Mouse (Mus musculus) limb, embryonic 10.5 days (tissue): ENCODE data around the gene Dnajc13. TPM values are rescaled to one million over a fixed set of nuclear protein-coding genes. Genes with fewer than 3 reads are reported as not detected.

Experiments
- DNase-seq: peaks from one replicate; pipeline ENCODE4 v3.0.0-alpha.2; 2017; ENCODE audit warnings: low spot score
- H3K27ac ChIP-seq: fragments of 300-500 bp; sonication (generic); 2 replicates; pipeline ENCODE4 v1.5.1; 2016; ENCODE audit warnings: mild to moderate bottlenecking
- H3K27me3 ChIP-seq: fragments of 300-500 bp; sonication (generic); 2 replicates; pipeline ENCODE4 v1.6.1; 2016; ENCODE audit warnings: low read depth, mild to moderate bottlenecking; ENCODE audit not compliant: poor library complexity, severe bottlenecking
- H3K36me3 ChIP-seq: fragments of 300-500 bp; sonication (generic); 2 replicates; pipeline ENCODE4 v1.6.1; 2016; ENCODE audit warnings: mild to moderate bottlenecking, moderate library complexity
- H3K4me1 ChIP-seq: fragments of 300-500 bp; sonication (generic); 2 replicates; pipeline ENCODE4 v1.6.1; 2016
- H3K4me3 ChIP-seq: fragments of 300-500 bp; sonication (generic); 2 replicates; pipeline ENCODE4 v1.5.1; 2016; ENCODE audit warnings: mild to moderate bottlenecking, moderate library complexity
- H3K9me3 ChIP-seq: fragments of 300-500 bp; sonication (generic); replicated peaks from 2 replicates; pipeline ENCODE4 v1.6.1; 2016; ENCODE audit warnings: mild to moderate bottlenecking
- WGBS: fragments of 180-500 bp; shearing (Covaris S2); methylation state at CpG from one replicate; pipeline ENCODE4 v1.1.7; 2016; 5-methylcytosine and 5-hydroxymethylcytosine counted together
- polyA plus RNA-seq: library from polyadenylated mRNA; unstranded; fragments of >200 nt; fragmentation: Nextera tagmentation; extraction: Ambion mirVana; gene quantifications from 2 replicates; pipeline ENCODE4 v1.2.1, GENCODE M21; 2016

Gene Dnajc13
- polyA plus RNA-seq, 1 experiment from 2014 or later: 21.8 TPM

- no peak overlapping the region for H3K4me3 ChIP-seq
- no peaks in the 10 kb centered on the region for H3K27me3 ChIP-seq
- no peaks in the 10 kb centered on the region for H3K36me3 ChIP-seq
- H3K4me1 ChIP-seq: no peaks in the 10 kb centered on the region
- no peak for DNase-seq
- no peaks in the 10 kb centered on the region for H3K9me3 ChIP-seq
- H3K27ac ChIP-seq: no peak overlapping the region
- 88% methylated on average over 17 of the region's 17 CpGs for WGBS
These were observed 12.5 kb upstream of the Dnajc13 start for GRCm38 (mm10) chr9:104275084-104275785.

DNA sequence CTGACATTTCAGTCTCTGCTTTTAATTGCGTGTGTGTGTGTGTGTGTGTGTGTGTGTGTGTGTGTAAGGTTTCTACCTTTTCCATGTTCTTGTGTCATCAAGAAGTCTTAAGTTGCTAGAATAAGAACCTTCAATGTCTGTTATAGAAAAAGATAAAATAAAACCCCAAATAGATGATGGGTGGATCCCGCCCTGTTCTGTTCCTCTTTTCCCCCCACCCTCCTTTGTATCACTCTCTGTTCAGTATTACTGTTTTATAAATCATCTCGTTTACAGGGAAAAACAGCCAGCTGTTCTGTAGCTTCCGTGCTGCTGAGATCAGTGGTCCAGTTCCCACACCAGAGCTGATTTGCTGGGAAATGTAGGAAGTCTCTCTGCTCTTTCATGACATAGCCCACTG, 9.3 kb upstream of the Dnajc13 start:
- DNase-seq: no peak
- no peaks in the 10 kb centered on the region for H3K4me1 ChIP-seq
- no peaks in the 10 kb centered on the region for H3K36me3 ChIP-seq
- no peak overlapping the region for H3K27ac ChIP-seq
- 75% methylated on average over 4 of the region's 4 CpGs for WGBS
- H3K9me3 ChIP-seq: no peaks in the 10 kb centered on the region
- no peak overlapping the region for H3K4me3 ChIP-seq
- no peaks in the 10 kb centered on the region for H3K27me3 ChIP-seq

- no peak for DNase-seq
- 57% methylated on average over 4 of the region's 4 CpGs for WGBS
- Histone ChIP-seq H3K27me3 (no peaks in the 10 kb centered on the region), H3K4me1 (no peaks in the 10 kb centered on the region), H3K36me3 (no peaks in the 10 kb centered on the region), H3K4me3 (no peak overlapping the region), H3K27ac (no peak overlapping the region), H3K9me3 (no peaks in the 10 kb centered on the region)
These were observed 8.9 kb upstream of the Dnajc13 start for GRCm38 (mm10) chr9:104271642-104272041.

- Histone ChIP-seq H3K27ac (no peak overlapping the region), H3K9me3 (no peaks in the 10 kb centered on the region), H3K27me3 (no peaks in the 10 kb centered on the region), H3K36me3 (no peaks in the 10 kb centered on the region), H3K4me1 (no peaks in the 10 kb centered on the region), H3K4me3 (no peak overlapping the region)
- no peak for DNase-seq
- WGBS: 85% methylated on average over 3 of the region's 3 CpGs
These were observed 7.2 kb upstream of the Dnajc13 start for GRCm38 (mm10) chr9:104269944-104270343.

DNA sequence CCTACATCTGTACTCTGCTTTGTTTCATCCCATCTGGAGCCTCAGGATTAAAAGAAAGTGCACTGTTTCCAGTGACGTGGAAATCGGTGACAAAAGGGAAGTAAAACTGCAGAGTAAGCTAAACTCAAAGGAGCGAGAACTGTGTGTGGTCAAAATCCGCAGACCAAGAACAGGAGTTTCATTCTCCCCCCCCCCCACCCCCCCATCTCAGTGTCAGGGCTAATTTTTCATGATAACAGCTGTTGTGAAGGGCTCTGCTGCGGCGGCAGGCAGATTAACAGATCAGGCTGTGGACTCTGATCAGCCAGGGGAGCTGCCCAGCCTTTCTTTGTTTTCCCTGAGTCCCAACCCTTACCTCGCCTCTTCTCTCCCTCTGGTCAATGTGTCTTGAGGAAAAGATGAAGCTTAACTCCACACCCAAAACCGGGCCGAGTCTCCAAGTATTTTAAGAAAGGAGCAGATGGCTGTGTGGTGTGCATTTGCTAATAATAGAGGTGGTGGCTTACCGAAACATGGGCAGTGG, 6.7 kb upstream of the Dnajc13 start:
- Histone ChIP-seq H3K4me3 (no peak overlapping the region), H3K36me3 (no peaks in the 10 kb centered on the region), H3K27ac (no peak overlapping the region), H3K4me1 (no peaks in the 10 kb centered on the region), H3K9me3 (no peaks in the 10 kb centered on the region), H3K27me3 (no peaks in the 10 kb centered on the region)
- 71% methylated on average over 10 of the region's 10 CpGs for WGBS
- no peak for DNase-seq

GRCm38 (mm10) chr9:104264567-104264966, 1.8 kb upstream of the Dnajc13 start:
- DNase-seq: no peak
- 89% methylated on average over 2 of the region's 2 CpGs for WGBS
- H3K4me3 ChIP-seq: no peak overlapping the region

GRCm38 (mm10) chr9:104262016-104262762, 541 bp downstream of the Dnajc13 start:
- Histone ChIP-seq H3K9me3 (no peaks in the 10 kb centered on the region), H3K27ac (peak overlapping the region; percentile 92), H3K4me1 (peaks cover 23% of the 10 kb centered on the region), H3K4me3 (peak overlapping the region; percentile 78), H3K27me3 (no peaks in the 10 kb centered on the region), H3K36me3 (0 out of 2 replicates have a peak, but pooled peaks cover 3% of the 10 kb centered on the region)
- no peak for DNase-seq
- under 1% methylated on average over 46 of the region's 46 CpGs for WGBS

More at GRCm38 (mm10) chr9:104264567-104264966, 1.8 kb upstream of the Dnajc13 start:
- H3K27ac ChIP-seq: no peak overlapping the region
- H3K9me3 ChIP-seq: no peaks in the 10 kb centered on the region
- H3K4me1 ChIP-seq: peaks cover 23% of the 10 kb centered on the region
- H3K27me3 ChIP-seq: no peaks in the 10 kb centered on the region
- no peaks in the 10 kb centered on the region for H3K36me3 ChIP-seq

DNA sequence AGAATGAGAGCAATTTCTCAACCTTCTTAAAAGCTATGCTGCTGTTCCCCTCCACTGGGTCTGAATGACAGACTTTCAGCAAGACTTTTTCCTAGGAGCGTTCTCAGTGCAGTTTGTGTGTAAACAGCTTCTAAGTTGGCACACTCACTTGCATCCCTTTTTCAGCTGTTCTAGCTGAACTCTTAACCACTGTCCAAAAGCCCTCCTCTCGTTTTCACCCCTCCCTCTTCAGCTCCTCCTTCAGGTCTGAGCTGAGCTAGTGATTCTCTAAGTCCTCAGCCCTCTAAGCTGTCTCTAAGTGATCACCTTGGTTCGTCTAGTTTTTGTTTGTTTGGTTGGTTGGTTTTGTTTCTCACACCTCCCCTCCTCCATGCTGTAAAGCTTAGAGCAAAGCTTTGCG, 2.4 kb downstream of the Dnajc13 start:
- H3K9me3 ChIP-seq: no peaks in the 10 kb centered on the region
- H3K4me1 ChIP-seq: peaks cover 23% of the 10 kb centered on the region
- 52% methylated on average over 4 of the region's 4 CpGs for WGBS
- H3K36me3 ChIP-seq: 0 out of 2 replicates have a peak, but pooled peaks cover 3% of the 10 kb centered on the region
- no peak overlapping the region for H3K4me3 ChIP-seq
- no peak for DNase-seq
- H3K27me3 ChIP-seq: no peaks in the 10 kb centered on the region
- H3K27ac ChIP-seq: no peak overlapping the region

DNA sequence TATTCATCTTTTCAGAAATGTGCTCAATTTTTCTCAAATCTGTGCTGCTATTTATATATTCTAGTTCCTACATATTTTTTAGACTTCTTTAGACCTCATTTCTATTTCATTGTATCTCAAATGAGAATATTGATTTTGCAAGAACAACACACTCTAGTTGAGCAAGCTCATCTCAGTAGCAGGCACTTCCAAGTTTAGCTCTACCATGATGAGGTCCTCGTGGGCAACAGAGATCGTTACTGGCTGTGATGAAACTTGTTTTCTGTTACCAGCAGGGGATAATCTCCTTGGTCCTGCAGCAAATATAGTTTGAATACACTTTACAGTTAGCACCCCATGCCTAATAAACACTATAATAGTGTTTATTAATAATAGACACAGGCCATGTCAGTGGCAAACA, 6.6 kb downstream of the Dnajc13 start:
- peaks cover 14% of the 10 kb centered on the region for H3K4me1 ChIP-seq
- H3K4me3 ChIP-seq: no peak overlapping the region
- no peak for DNase-seq
- H3K27ac ChIP-seq: no peak overlapping the region
- H3K9me3 ChIP-seq: no peaks in the 10 kb centered on the region
- no peaks in the 10 kb centered on the region for H3K27me3 ChIP-seq
- 83% methylated on average over 2 of the region's 2 CpGs for WGBS
- H3K36me3 ChIP-seq: 0 out of 2 replicates have a peak, but pooled peaks cover 3% of the 10 kb centered on the region

- Histone ChIP-seq H3K4me1 (peaks cover 7% of the 10 kb centered on the region; the same call in 1 of the 2 replicates), H3K27me3 (no peaks in the 10 kb centered on the region), H3K36me3 (0 out of 2 replicates have a peak, but pooled peaks cover 3% of the 10 kb centered on the region), H3K9me3 (no peaks in the 10 kb centered on the region), H3K27ac (no peak overlapping the region), H3K4me3 (no peak overlapping the region)
- 72% methylated on average over 9 of the region's 9 CpGs for WGBS
- no peak for DNase-seq
These were observed 8.1 kb downstream of the Dnajc13 start for GRCm38 (mm10) chr9:104254408-104255180.

GRCm38 (mm10) chr9:104252637-104253036, 10.1 kb downstream of the Dnajc13 start:
- Histone ChIP-seq H3K9me3 (no peaks in the 10 kb centered on the region), H3K4me1 (peaks cover 15% of the 10 kb centered on the region; the same call in 1 of the 2 replicates), H3K36me3 (no peaks in the 10 kb centered on the region), H3K27ac (no peak overlapping the region), H3K27me3 (no peaks in the 10 kb centered on the region), H3K4me3 (no peak overlapping the region)
- no peak for DNase-seq
- 96% methylated on average over 3 of the region's 3 CpGs for WGBS

DNA sequence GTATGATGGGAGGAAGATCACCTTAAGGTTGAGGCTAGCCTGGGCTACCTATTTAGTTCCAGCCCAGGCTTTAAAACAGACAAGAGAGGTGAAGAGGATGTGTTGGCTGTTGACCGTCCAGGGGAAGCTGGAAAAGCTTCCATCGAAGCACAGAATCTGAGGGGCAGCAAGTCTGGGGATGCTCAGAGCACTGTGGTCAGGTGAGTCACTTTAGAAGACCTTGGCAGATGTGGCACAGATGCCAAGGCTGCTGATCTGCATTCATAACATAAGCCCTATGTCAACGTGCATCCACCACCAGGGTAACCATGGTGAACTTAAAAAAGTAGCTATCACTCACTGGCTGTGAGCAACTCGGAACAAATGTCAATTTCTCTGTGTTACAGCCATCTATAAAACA, 11.0 kb downstream of the Dnajc13 start:
- Histone ChIP-seq H3K27me3 (no peaks in the 10 kb centered on the region), H3K27ac (no peak overlapping the region), H3K4me3 (no peak overlapping the region), H3K9me3 (no peaks in the 10 kb centered on the region), H3K4me1 (peaks cover 24% of the 10 kb centered on the region), H3K36me3 (peaks cover 2% of the 10 kb centered on the region; the same call in 1 of the 2 replicates)
- 89% methylated on average over 4 of the region's 4 CpGs for WGBS
- DNase-seq: no peak
